Mouse (Mus musculus) forebrain, postnatal 0 days (tissue): ENCODE results near the gene Sbno1. TPM values are rescaled to one million over a fixed set of nuclear protein-coding genes. Genes with fewer than 3 reads are reported as not detected.

Experiments used
- ATAC-seq: fragments of 200-750 bp; cut with Nextera tagmentation; 2 replicates; pipeline ENCODE4 v1.8.0; 2017; ENCODE audit warnings: mild to moderate bottlenecking, moderate library complexity
- DNase-seq: peaks from one replicate; pipeline ENCODE4 v3.0.0-alpha.2; 2015
- H3K27ac ChIP-seq: fragments of 300-500 bp; sonication (generic); 2 replicates; pipeline ENCODE4 v1.5.1; 2014; ENCODE audit warnings: low read depth, mild to moderate bottlenecking, antibody characterized with exemption, low read length, moderate library complexity, mixed read lengths
- H3K27me3 ChIP-seq: fragments of 300-500 bp; sonication (generic); 2 replicates; pipeline ENCODE4 v1.6.1; 2014; ENCODE audit warnings: mild to moderate bottlenecking, low read length, mixed read lengths; ENCODE audit not compliant: insufficient read depth
- H3K36me3 ChIP-seq: fragments of 300-500 bp; sonication (generic); 2 replicates; pipeline ENCODE4 v1.6.1; 2014; ENCODE audit warnings: mild to moderate bottlenecking, moderate library complexity; ENCODE audit not compliant: insufficient read depth
- H3K4me1 ChIP-seq: fragments of 300-500 bp; sonication (generic); 2 replicates; pipeline ENCODE4 v1.6.1; 2014; ENCODE audit warnings: antibody characterized with exemption; ENCODE audit not compliant: insufficient read depth
- H3K4me2 ChIP-seq: fragments of 300-500 bp; sonication (generic); 2 replicates; pipeline ENCODE4 v1.6.1; 2014; ENCODE audit warnings: low read depth, mild to moderate bottlenecking, moderate library complexity
- H3K4me3 ChIP-seq: fragments of 300-500 bp; sonication (generic); 2 replicates; pipeline ENCODE4 v1.5.1; 2014; ENCODE audit warnings: low read depth, low read length, mixed read lengths
- H3K9ac ChIP-seq: fragments of 300-500 bp; sonication (generic); 2 replicates; pipeline ENCODE4 v1.6.1; 2014; ENCODE audit warnings: mild to moderate bottlenecking
- H3K9me3 ChIP-seq: fragments of 300-500 bp; sonication (generic); 2 replicates; pipeline ENCODE4 v1.6.1; 2016; ENCODE audit warnings: low read length
- CTCF ChIP-seq: sonication (generic); IDR thresholded peaks from 2 replicates; pipeline ENCODE4 v1.5.1; 2016; ENCODE audit warnings: antibody characterized with exemption, control low read depth, low read depth
- WGBS: fragments of 180-500 bp; shearing (Covaris S2); extraction: QIAGEN DNeasy Blood & Tissue Kit; methylation state at CpG from one replicate; pipeline ENCODE4 v1.1.7; 2014; 5-methylcytosine and 5-hydroxymethylcytosine counted together
- polyA plus RNA-seq: library from polyadenylated mRNA; unstranded; fragments of >200 nt; fragmentation: Nextera tagmentation; extraction: Ambion mirVana; gene quantifications from 2 replicates; pipeline ENCODE4 v1.2.1, GENCODE M21; 2015
- total RNA-seq: library from RNA; depleted of rRNA; stranded (reverse); fragments of >200 nt; gene quantifications from 2 replicates; pipeline ENCODE4 v1.2.3, GENCODE M21; 2014

The Sbno1 gene
- total and polyA plus RNA-seq, 2 experiments from 2014 or later, result 52.1 to 70.4 TPM

GRCm38 (mm10) chr5:124354574-124355424, 71.0 kb downstream of the Sbno1 start:
- TF ChIP-seq CTCF, result no peak
- no peaks in the 10 kb centered on the region for H3K27me3 ChIP-seq
- ATAC-seq, result peak; percentile 6; the same call in 1 of the 2 replicates
- H3K9ac ChIP-seq, result peak overlapping the region; percentile 78
- H3K4me3 ChIP-seq, result peak overlapping the region; percentile 83
- no peaks in the 10 kb centered on the region for H3K9me3 ChIP-seq
- no peaks in the 10 kb centered on the region for H3K36me3 ChIP-seq
- H3K4me1 ChIP-seq, result peaks cover 14% of the 10 kb centered on the region
- peak overlapping the region; percentile 60 for H3K27ac ChIP-seq
- under 1% methylated on average over 36 of the region's 60 CpGs for WGBS
- H3K4me2 ChIP-seq, result peak overlapping the region; percentile 94
- peak; percentile 68 for DNase-seq

GRCm38 (mm10) chr5:124353726-124354547, 71.9 kb downstream of the Sbno1 start:
- Histone ChIP-seq H3K4me1 (peaks cover 14% of the 10 kb centered on the region), H3K4me2 (peak overlapping the region; percentile 94), H3K9ac (peak overlapping the region; percentile 78), H3K27me3 (no peaks in the 10 kb centered on the region), H3K36me3 (0 out of 2 replicates have a peak, but pooled peaks cover 7% of the 10 kb centered on the region), H3K9me3 (no peaks in the 10 kb centered on the region), H3K27ac (peak overlapping the region; percentile 96), H3K4me3 (peak overlapping the region; percentile 83)
- peak; percentile 76 for DNase-seq
- peak; percentile 12; the same call in 1 of the 2 replicates for ATAC-seq
- peak; percentile 58 for TF ChIP-seq CTCF
- WGBS, result 2% methylated on average over 79 of the region's 132 CpGs

- Histone ChIP-seq H3K27me3 (no peaks in the 10 kb centered on the region), H3K36me3 (peaks cover 15% of the 10 kb centered on the region), H3K4me2 (peak overlapping the region; percentile 94), H3K9ac (peak overlapping the region; percentile 78), H3K9me3 (no peaks in the 10 kb centered on the region), H3K4me1 (peaks cover 14% of the 10 kb centered on the region), H3K4me3 (peak overlapping the region; percentile 83), H3K27ac (peak overlapping the region; percentile 96)
- 2% methylated on average over 32 of the region's 32 CpGs for WGBS
- ATAC-seq (no peak), DNase-seq (peak; percentile 47)
- no peak for TF ChIP-seq CTCF
Measured at GRCm38 (mm10) chr5:124353011-124353725, 72.6 kb downstream of the Sbno1 start.

DNA sequence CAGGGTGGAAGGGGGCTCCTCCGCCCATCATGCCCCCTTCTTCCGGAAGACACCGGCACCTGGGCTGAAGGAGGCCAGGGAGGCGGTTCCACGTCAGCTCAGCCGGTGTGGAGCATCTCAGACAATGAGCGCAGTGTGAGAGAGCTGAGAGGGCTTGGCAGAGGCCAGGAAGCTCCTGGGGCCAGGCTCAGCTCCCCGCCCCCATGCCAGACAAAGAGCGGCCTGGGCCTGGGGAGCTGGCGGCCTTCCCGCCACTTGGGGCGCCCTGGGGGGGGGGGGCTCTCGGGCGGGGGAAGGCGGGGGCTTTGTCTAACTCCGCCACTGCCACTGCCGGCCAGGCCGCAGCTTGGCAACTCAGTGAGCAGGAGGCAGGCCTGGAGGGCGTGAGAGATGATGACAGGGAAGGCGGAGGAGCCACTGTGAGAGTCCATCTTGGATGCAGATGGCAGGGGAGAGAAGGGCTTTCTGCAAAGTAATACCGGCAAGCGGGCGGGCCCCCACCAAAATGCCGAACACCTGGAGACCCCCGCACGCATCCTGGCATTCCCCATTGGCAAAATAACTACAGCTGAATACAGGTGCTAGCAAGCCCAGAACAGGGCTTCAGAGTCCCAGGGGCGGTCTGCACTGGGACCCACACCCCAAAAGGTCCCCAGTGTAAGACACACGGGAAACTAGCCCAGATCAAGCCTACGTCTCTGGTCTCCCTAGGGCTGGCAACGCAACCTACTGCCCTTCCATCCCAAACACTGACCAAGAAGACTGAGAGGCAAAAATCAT, 73.5 kb downstream of the Sbno1 start:
- Histone ChIP-seq H3K9me3 (no peaks in the 10 kb centered on the region), H3K4me1 (peaks cover 14% of the 10 kb centered on the region), H3K27ac (peak overlapping the region; percentile 96), H3K9ac (peak overlapping the region; percentile 78), H3K36me3 (peaks cover 18% of the 10 kb centered on the region), H3K4me3 (peak overlapping the region; percentile 83), H3K4me2 (peak overlapping the region; percentile 94), H3K27me3 (no peaks in the 10 kb centered on the region)
- WGBS, result under 1% methylated on average over 26 of the region's 30 CpGs
- ATAC-seq, result peak; percentile 82
- peak; percentile 89 for DNase-seq
- peak; percentile 28; the same call in 1 of the 2 replicates for TF ChIP-seq CTCF

DNA sequence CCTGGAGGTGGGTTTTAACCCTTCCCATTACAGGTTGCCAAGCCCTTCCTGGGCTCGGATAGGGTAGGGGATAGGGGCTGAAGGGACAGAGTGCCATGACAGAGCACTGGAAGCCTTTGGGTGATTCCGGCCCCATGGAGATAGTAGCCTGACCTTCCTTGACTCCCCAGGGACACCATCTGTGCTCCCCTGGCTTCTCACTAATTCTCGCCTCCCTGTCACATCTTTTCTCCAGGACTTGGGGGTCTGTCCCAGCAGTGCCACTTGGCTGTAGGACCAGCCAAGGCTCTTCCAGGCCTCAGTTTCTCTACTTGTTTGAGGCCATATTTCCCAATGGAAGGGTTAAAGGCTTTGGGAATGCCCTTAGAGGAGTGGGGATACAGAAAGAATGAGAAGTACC, 74.2 kb downstream of the Sbno1 start:
- H3K27me3 ChIP-seq, result no peaks in the 10 kb centered on the region
- H3K27ac ChIP-seq, result peak overlapping the region; percentile 96
- no peak for TF ChIP-seq CTCF
- H3K36me3 ChIP-seq, result peaks cover 22% of the 10 kb centered on the region
- DNase-seq (no peak), ATAC-seq (no peak)
- peak overlapping the region; percentile 94 for H3K4me2 ChIP-seq
- H3K9me3 ChIP-seq, result no peaks in the 10 kb centered on the region
- 19% methylated on average over 3 of the region's 3 CpGs for WGBS
- peak overlapping the region; percentile 83 for H3K4me3 ChIP-seq
- peak overlapping the region; percentile 78 for H3K9ac ChIP-seq
- peaks cover 14% of the 10 kb centered on the region for H3K4me1 ChIP-seq

GRCm38 (mm10) chr5:124351111-124351560, 74.7 kb downstream of the Sbno1 start:
- WGBS, result 9% methylated on average over 7 of the region's 7 CpGs
- H3K9ac ChIP-seq, result peak overlapping the region; percentile 78
- peak overlapping the region; percentile 83 for H3K4me3 ChIP-seq
- peaks cover 14% of the 10 kb centered on the region for H3K4me1 ChIP-seq
- H3K27ac ChIP-seq, result peak overlapping the region; percentile 96
- DNase-seq, result peak; percentile 81
- H3K9me3 ChIP-seq, result no peaks in the 10 kb centered on the region
- H3K4me2 ChIP-seq, result peak overlapping the region; percentile 94
- 0 out of 2 replicates have a peak, but pooled peaks have one; percentile 11 for TF ChIP-seq CTCF
- no peaks in the 10 kb centered on the region for H3K27me3 ChIP-seq
- ATAC-seq, result peak; percentile 66
- H3K36me3 ChIP-seq, result peaks cover 27% of the 10 kb centered on the region
